Mouse (Mus musculus) cortical plate, adult 2 months (tissue): ENCODE measurements around the gene Dock11. TPM values are rescaled to one million over a fixed set of nuclear protein-coding genes. Genes with fewer than 3 reads are reported as not detected.
A peak's percentile ranks its signal among the peaks of the same experiment; 100 is the strongest.

Experiments
- H3K27ac ChIP-seq: fragments of 200-500 bp; 2 replicates; pipeline ENCODE4 v1.5.1; 2012; ENCODE audit warnings: low read length, control low read depth, inconsistent platforms; ENCODE audit not compliant: insufficient read depth
- H3K4me1 ChIP-seq: fragments of 200-500 bp; 2 replicates; pipeline ENCODE4 v1.6.1; 2011; ENCODE audit warnings: low read length; ENCODE audit not compliant: control insufficient read depth, insufficient read depth
- H3K4me3 ChIP-seq: fragments of 200-500 bp; 2 replicates; pipeline ENCODE4 v1.5.1; 2011; ENCODE audit warnings: mild to moderate bottlenecking, low read length, control low read depth; ENCODE audit not compliant: insufficient read depth
- CTCF ChIP-seq: fragments of 200-500 bp; IDR thresholded peaks from 2 replicates; pipeline ENCODE4 v1.5.1; 2011; ENCODE audit warnings: mild to moderate bottlenecking, control low read depth, low read length; ENCODE audit not compliant: insufficient read depth; ENCODE audit errors: extremely low read depth
- POLR2A ChIP-seq: fragments of 200-500 bp; IDR thresholded peaks from 2 replicates; pipeline ENCODE4 v1.6.1; 2011; ENCODE audit warnings: mild to moderate bottlenecking, low read length, control low read depth; ENCODE audit not compliant: insufficient read depth; ENCODE audit errors: extremely low read depth
- polyA plus RNA-seq: library from polyadenylated mRNA; depleted of rRNA; stranded (reverse); fragments of >200 nt; gene quantifications from 2 replicates; pipeline ENCODE4 v1.2.3, GENCODE M21; 2012; rRNA removed

The Dock11 gene
- polyA plus RNA-seq, result 4.1 TPM in 2 replicates

DNA sequence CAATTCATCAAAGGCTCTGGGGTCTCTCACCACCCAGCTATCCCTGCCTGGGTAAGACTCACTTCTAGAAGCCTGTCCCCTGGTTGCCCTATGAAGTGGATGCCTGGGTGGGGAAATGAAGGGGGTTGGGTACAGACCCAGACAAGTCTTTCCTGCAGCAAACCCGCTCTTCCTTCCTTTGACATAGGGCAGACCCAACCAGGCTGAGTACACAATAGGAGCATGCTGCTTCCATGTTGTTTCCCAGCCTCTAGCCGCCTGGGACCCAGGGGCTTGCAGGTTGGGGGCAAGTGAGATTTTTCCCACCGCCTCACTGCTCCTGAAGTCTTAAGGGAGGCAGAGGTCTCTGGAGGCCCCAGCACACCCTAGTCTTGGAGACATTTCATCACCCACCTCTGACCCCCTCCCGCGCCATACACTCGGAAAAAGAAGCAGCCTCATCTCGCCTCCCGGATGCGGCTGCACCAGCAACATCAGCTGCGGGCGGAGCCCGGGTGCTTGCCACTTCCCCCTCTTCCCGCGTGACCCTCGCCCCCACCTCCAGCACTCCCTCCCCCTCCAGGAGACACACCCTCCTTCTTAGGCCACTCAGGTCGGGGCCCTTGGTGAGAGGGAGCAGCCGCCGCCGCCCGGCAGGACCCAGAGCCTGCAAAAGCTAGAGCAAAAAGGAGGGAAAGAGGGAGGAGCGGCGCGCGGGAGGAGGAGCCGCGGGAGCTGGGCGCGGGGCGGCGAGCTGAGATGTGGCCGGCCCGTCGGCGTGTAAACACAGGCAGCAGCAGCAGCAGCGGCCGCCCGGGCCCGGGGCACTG lies at the start of gene Dock11:
Gene Dock11 (plus strand): TSS at position 746 of the 809 bp plus-strand sequence.
- TF ChIP-seq CTCF (no peak), POLR2A (no peak)
- H3K27ac ChIP-seq, result no peak within 1 kb of the TSS
- peak within 1 kb of the TSS; percentile 63 for H3K4me3 ChIP-seq
- no peaks in the 10 kb centered on the region for H3K4me1 ChIP-seq

DNA sequence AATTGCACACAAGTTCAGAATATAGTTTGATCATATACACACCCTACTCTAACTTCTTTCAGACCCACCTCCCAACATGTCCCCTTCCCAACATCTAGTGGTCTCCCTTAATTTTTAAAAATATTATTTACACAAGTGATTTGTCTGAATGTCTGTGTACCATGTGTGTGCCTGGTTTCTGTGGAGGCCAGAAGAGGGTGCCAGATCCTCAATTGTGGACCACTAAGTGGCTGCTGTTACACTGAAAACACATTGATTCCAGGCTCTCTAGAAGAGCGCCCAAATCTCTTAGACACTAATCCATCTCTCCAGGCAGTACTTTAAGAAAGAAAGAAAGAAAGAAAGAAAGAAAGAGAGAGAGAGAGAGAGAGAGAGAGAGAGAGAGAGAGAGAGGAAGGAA lies 8.9 kb upstream of the Dock11 start:
- Histone ChIP-seq H3K4me1 (no peaks in the 10 kb centered on the region), H3K27ac (no peak overlapping the region), H3K4me3 (no peak overlapping the region)
- no peak for TF ChIP-seq POLR2A
- TF ChIP-seq CTCF, result peak; percentile 23; the same call in 1 of the 2 replicates

DNA sequence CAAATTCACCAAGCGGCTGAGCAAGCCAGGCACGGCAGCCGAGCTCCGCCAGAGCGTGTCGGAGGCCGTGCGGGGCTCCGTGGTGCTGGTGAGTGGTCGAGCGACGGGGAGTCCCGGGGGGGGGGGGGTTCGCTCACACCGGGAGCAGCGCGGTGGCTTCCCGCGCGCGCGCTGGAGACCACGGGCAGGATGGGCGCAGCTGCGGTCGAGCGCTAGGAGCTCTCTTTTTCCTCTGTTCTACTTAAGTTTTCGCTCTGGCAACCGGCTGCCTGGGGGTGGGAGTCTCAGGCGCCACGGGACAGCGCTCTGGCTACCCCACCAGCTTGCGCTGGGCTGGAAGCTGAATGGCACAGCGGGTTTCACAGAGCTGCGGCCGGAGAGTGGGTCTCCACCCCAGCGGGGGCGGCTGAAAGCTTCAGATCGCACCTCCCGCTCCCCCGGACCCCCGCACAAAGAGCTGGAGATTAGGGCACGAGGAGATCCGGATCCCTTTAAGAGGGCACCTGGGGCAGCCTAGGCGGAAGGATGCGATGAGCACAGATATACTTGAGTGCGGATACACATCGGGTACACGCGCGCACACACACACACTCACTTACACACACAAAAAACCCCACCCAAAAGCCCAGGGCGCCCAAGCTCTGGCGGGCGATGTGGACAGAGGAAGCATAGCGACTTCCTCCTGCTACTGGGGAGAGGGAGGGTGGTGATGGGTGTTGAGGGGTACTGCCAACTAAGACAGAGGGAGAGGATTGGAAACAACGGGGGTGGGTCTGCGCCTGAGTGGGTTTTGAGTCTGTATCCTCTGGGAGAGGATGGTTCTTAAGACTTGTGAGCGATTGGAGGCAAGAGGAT lies 540 bp downstream of the Dock11 start:
- no peak for TF ChIP-seq POLR2A
- no peaks in the 10 kb centered on the region for H3K4me1 ChIP-seq

DNA sequence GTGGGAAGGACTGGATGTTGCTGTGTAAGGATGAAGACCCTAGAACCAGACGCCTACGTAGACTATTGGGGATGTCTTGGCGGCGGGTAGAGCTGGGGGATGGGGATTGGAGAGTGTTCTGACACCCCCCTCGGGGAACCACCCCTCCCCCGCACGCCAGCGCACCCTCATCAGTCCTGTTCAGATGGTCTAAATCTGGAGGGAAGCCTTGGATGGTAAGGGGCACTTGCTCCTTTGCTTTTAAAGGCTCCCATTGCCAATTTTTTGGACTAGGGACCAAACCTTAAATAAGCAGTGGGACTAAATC lies 1.1 kb downstream of the Dock11 start:
- no peaks in the 10 kb centered on the region for H3K4me1 ChIP-seq
- TF ChIP-seq CTCF (no peak), POLR2A (no peak)
- H3K4me3 ChIP-seq, result peak overlapping the region; percentile 63
- H3K27ac ChIP-seq, result no peak overlapping the region

More for the DNA sequence above, 540 bp downstream of the Dock11 start:
- H3K4me3 ChIP-seq, result peak overlapping the region; percentile 63
- H3K27ac ChIP-seq, result no peak overlapping the region

DNA sequence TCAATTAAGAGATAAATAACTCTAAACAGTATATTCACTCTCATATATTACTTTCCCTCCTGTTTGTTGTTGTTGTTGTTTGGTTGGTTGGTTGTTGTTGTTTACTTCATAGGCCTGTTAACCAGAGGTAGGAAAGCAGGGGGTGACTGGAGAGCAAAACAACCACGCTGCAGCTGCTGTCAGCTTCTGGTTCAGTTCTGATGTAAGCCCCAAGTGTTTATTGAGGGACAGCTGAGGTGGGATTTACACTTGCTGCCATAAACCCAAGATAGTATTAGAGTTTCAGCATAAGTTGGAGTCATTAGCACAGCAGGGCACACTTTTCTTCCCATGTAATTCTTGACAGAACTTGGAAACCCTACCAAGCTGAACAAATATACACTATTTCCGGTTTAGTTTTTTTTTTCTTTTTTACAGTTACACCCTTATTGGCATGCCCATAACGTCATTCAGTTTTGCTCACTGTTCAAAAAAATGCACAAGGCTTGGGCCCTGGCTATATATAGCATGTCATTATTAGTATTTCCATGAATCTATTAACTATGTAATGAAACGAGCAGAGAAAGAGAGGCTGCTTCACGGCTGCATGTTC lies 3.0 kb downstream of the Dock11 start:
- TF ChIP-seq POLR2A (no peak), CTCF (no peak)
- H3K4me1 ChIP-seq, result no peaks in the 10 kb centered on the region
- no peak overlapping the region for H3K27ac ChIP-seq
- H3K4me3 ChIP-seq, result no peak overlapping the region

DNA sequence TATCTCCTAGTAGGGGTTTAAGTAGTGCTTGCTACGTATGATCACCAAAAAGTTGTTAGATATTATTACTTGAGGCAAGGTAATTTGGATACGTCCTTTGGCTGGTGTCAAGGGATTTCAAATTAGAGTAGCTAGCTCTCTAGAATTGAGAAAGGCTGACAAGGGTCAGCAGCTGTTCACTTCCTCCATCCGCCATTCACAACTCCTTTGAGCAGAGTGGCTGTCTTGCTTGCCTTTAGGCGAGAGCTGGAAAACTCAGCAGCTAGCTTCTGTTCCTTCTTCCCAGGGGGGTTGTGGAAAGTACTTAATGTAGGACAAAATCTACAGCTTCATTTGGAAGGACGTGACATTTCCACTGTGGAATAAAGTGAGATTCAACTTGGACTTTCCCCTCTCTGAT lies 3.7 kb downstream of the Dock11 start:
- Histone ChIP-seq H3K4me1 (no peaks in the 10 kb centered on the region), H3K4me3 (no peak overlapping the region), H3K27ac (no peak overlapping the region)
- TF ChIP-seq POLR2A (no peak), CTCF (no peak)

DNA sequence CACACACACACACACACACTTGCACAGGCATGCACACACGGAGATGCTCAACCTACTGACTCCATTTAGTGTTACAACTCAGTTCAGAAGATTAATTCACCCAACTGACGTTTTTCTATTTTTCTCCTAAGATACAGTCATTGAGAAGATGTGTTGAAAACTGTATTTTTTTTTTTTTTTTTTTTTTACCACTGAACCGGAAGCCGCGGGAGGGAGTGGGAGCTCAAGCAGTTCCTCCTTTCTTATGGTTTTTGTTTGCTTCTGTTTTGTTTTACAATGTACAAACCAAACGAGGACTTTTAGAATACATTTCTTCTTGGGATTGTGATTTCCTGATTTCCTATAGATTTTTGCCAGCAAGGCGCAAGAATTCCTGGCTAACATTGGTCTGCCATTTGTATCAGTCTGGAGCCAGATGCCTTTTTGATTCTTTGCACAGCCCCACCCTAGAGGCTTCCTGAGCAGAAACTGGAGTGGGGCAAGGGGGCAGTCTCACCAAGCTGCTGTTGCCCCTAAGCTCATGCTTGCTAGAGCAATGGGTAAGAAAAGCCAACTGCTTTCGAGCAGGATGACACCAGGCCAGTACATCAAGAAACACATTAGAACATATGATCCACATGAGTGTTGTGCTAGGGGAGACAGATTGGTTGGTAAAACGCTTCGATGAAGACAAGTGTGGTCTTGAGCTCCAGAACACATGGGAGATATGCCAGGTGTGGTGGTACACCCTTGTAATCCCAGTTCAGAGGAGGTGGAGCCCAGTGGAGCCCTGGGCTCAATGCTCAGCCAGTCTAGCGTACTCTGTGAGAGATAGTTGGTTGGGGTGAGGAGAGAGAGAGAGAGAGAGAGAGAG lies 9.2 kb downstream of the Dock11 start:
- TF ChIP-seq CTCF (no peak), POLR2A (no peak)
- Histone ChIP-seq H3K4me1 (no peaks in the 10 kb centered on the region), H3K4me3 (no peak overlapping the region), H3K27ac (no peak overlapping the region)

DNA sequence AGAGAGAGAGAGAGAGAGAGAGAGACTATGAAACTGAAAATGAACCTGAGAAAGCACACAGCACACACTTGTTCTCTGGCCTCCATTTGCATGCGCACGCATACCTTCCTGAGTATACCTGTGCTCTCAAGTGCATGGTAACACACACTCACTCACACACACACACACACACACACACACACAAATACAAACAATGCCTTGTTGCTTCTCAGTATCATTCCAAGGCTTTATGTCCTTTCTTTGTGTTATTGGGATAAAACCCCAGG lies 9.8 kb downstream of the Dock11 start:
- H3K4me3 ChIP-seq, result no peak overlapping the region
- H3K4me1 ChIP-seq, result no peaks in the 10 kb centered on the region
- TF ChIP-seq CTCF, result no peak
- no peak for TF ChIP-seq POLR2A
- no peak overlapping the region for H3K27ac ChIP-seq

DNA sequence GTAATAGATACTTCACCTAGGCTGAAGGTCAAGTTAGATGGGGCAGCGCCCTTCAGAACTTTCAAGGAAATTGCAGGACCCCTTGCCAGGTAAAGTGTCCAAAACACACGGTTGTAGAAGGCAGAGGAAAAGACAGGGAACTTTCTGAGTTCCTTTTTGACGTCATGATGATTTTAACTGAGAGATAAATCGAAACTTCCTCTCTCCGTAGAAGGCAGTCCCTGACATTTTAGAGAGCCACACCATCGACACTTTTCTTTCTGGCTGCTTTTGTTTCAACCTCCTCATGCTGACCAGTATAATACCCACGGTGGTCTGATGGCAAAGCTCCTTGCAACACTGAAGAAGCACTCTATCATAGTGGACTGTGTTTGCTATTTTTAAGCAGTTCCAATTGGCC lies 15.7 kb downstream of the Dock11 start:
- no peak overlapping the region for H3K27ac ChIP-seq
- no peaks in the 10 kb centered on the region for H3K4me1 ChIP-seq
- no peak for TF ChIP-seq CTCF
- no peak for TF ChIP-seq POLR2A
- H3K4me3 ChIP-seq, result no peak overlapping the region
